Mouse (Mus musculus): ENCODE measurements around the gene Arl4c. TPM values are rescaled to one million over a fixed set of nuclear protein-coding genes. Genes with fewer than 3 reads are reported as not detected.

The Arl4c gene
- total and polyA plus RNA-seq, 3 experiments, result not detected

DNA sequence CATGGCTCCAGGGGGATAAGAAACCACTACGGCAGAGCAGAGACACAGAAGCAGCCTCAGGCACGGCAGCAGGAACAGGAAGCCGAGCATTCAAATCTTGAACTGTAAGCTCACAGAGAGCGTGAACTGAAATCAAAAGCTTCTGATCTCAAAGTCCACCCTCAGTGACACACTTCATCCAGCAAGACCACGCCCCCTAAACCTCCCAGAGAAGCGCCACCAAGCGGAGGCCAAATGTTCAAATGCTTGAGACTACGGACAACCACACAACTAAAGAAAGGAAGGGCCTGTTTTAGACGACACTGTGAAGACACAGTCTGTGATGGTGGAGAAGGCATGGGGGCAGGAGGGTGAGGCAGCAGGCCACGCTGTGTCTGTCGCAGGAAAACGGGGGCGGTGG lies 15.7 kb upstream of the Arl4c start:
- Histone ChIP-seq H3K36me3 (ENCODE audit: control insufficient read depth in 1 of 2, insufficient read depth in 2 of 2, low read length in 2 of 2) (no peaks in the 10 kb centered on the region), H3K79me2 (ENCODE audit: control insufficient read depth, insufficient read depth, low read length, poor library complexity) (no peaks in the 10 kb centered on the region), H3K4me3 (ENCODE audit: control insufficient read depth in 1 of 2, insufficient read depth in 1 of 2, low read depth in 2 of 2, low read length in 2 of 2) (no peak overlapping the region), H3K27me3 (ENCODE audit: control insufficient read depth in 1 of 2, insufficient read depth in 2 of 2, low read length in 2 of 2) (no peaks in the 10 kb centered on the region), H3K9ac (ENCODE audit: control insufficient read depth, low read depth, low read length, poor library complexity, severe bottlenecking) (no peak overlapping the region), H3K27ac (ENCODE audit: control insufficient read depth, low read depth, low read length) (no peak overlapping the region), H3K4me1 (ENCODE audit: control insufficient read depth in 1 of 2, insufficient read depth in 2 of 2, low read length in 2 of 2) (no peaks in the 10 kb centered on the region), H3K9me3 (replicated peaks; ENCODE audit: insufficient read depth, low read length) (no peaks in the 10 kb centered on the region)
- TF ChIP-seq POLR2AphosphoS2 (IDR thresholded peaks at IDR 0.05; ENCODE audit: low read length) (no peak), POLR2AphosphoS5 (IDR thresholded peaks at IDR 0.05; ENCODE audit: borderline replicate concordance, low read depth, low read length) (no peak), MAZ (IDR thresholded peaks at IDR 0.05; ENCODE audit: low read depth, low read length) (no peak), SIN3A (IDR thresholded peaks at IDR 0.05; ENCODE audit: low read length) (no peak)
- no peak for DNase-seq (ENCODE audit: low read depth, low spot score)

DNA sequence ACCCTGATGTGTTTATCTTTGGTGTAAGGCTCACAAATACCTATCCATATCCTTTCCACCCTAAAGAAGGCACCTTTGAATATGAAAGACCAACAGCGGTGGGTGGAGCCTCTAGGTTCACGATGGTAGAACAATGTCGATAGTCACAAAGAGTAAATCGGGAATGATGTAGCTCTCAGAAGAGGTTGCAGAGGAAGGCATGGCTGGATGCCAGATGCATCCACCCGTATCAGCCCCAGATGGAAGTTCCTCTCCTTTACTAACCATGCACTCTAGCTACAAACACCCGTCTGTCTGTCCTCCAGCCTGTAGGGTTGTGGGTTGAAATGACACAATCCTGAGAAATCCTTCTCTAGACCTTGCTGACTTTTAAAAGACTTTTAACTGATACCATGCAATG lies 10.0 kb upstream of the Arl4c start:
- H3K9ac ChIP-seq (ENCODE audit: control insufficient read depth, low read depth, low read length, poor library complexity, severe bottlenecking), result no peak overlapping the region
- H3K4me3 ChIP-seq (ENCODE audit: control insufficient read depth in 1 of 2, insufficient read depth in 1 of 2, low read depth in 2 of 2, low read length in 2 of 2), result no peak overlapping the region
- no peaks in the 10 kb centered on the region for H3K79me2 ChIP-seq (ENCODE audit: control insufficient read depth, insufficient read depth, low read length, poor library complexity)
- H3K4me1 ChIP-seq (ENCODE audit: control insufficient read depth in 1 of 2, insufficient read depth in 2 of 2, low read length in 2 of 2), result no peaks in the 10 kb centered on the region
- no peaks in the 10 kb centered on the region for H3K36me3 ChIP-seq (ENCODE audit: control insufficient read depth in 1 of 2, insufficient read depth in 2 of 2, low read length in 2 of 2)
- H3K27ac ChIP-seq (ENCODE audit: control insufficient read depth, low read depth, low read length), result no peak overlapping the region
- TF ChIP-seq CTCF (IDR thresholded peaks at IDR 0.05 in 2 of 3, conservative IDR thresholded peaks at IDR 0.05 in 1 of 3; ENCODE audit: control insufficient read depth in 1 of 3, insufficient read depth in 1 of 3, low read depth in 2 of 3, low read length in 3 of 3, poor library complexity in 1 of 3, severe bottlenecking in 1 of 3) (no peak), POLR2A (IDR thresholded peaks at IDR 0.05; ENCODE audit: control insufficient read depth in 1 of 2, insufficient read depth in 1 of 2, low read depth in 1 of 2, low read length in 2 of 2, poor library complexity in 1 of 2) (no peak), E2F4 (IDR thresholded peaks at IDR 0.05; ENCODE audit: borderline replicate concordance, low read depth, low read length) (no peak), EP300 (IDR thresholded peaks at IDR 0.05; ENCODE audit: low read depth in 1 of 2, low read length in 2 of 2) (no peak), MYC (IDR thresholded peaks at IDR 0.05; ENCODE audit: low read depth, low read length) (no peak), RCOR1 (IDR thresholded peaks at IDR 0.05; ENCODE audit: low read depth, low read length) (no peak), NRF1 (IDR thresholded peaks at IDR 0.05; ENCODE audit: insufficient read depth, low read depth, low read length, poor library complexity, severe bottlenecking) (no peak), MYB (IDR thresholded peaks at IDR 0.05; ENCODE audit: low read depth, low read length) (no peak), USF2 (IDR thresholded peaks at IDR 0.05; ENCODE audit: borderline replicate concordance in 1 of 2, insufficient read depth in 1 of 2, low read depth in 1 of 2, low read length in 2 of 2) (no peak), HCFC1 (IDR thresholded peaks at IDR 0.05; ENCODE audit: low read depth, low read length) (no peak), MXI1 (IDR thresholded peaks at IDR 0.05; ENCODE audit: low read depth, low read length) (no peak), CHD1 (IDR thresholded peaks at IDR 0.05; ENCODE audit: low read depth, low read length) (no peak), TAL1 (IDR thresholded peaks at IDR 0.05; ENCODE audit: low read length) (no peak), POLR2AphosphoS5 (IDR thresholded peaks at IDR 0.05; ENCODE audit: borderline replicate concordance, low read depth, low read length) (no peak), ZMIZ1 (IDR thresholded peaks at IDR 0.05; ENCODE audit: low read depth, low read length) (no peak), JUND (IDR thresholded peaks at IDR 0.05; ENCODE audit: low read depth, low read length) (no peak), MAX (IDR thresholded peaks at IDR 0.05; ENCODE audit: low read length) (no peak), ELF1 (IDR thresholded peaks at IDR 0.05; ENCODE audit: low read depth, low read length) (no peak)
- H3K9me3 ChIP-seq (replicated peaks; ENCODE audit: insufficient read depth, low read length), result no peaks in the 10 kb centered on the region
- no peaks in the 10 kb centered on the region for H3K27me3 ChIP-seq (ENCODE audit: control insufficient read depth in 1 of 2, insufficient read depth in 2 of 2, low read length in 2 of 2)
- DNase-seq (ENCODE audit: low read depth, low spot score), result no peak

Measured in MEL (cell line).